Mouse (Mus musculus) olfactory bulb, adult 2 months (tissue): ENCODE results near the gene Prdx2.

Experiments
- CTCF ChIP-seq: fragments of 200-500 bp; IDR thresholded peaks from 2 replicates; pipeline ENCODE4 v1.5.1; 2012; ENCODE audit warnings: low read depth, mild to moderate bottlenecking, low read length, moderate library complexity; ENCODE audit not compliant: insufficient read depth
- POLR2A ChIP-seq: fragments of 200-500 bp; IDR thresholded peaks from 2 replicates; pipeline ENCODE4 v1.6.1; 2012; ENCODE audit warnings: mild to moderate bottlenecking, low read depth, low read length, moderate library complexity; ENCODE audit not compliant: insufficient read depth

- TF ChIP-seq POLR2A (no peak), CTCF (no peak)
Observed at GRCm38 (mm10) chr8:84933767-84934559, 35.4 kb upstream of the Prdx2 start.
